Mouse (Mus musculus) adrenal gland, adult 8-10 months (tissue): Measurements from ENCODE around the gene Mansc4. TPM values are rescaled to one million over a fixed set of nuclear protein-coding genes. Genes with fewer than 3 reads are reported as not detected.

Source experiments
- total RNA-seq, 4 experiments: library from RNA; stranded (reverse); gene quantifications; 2 replicates each; pipeline ENCODE4 v1.2.4; 2022

The Mansc4 gene
- total RNA-seq, 4 experiments from 2014 or later = 0.35 to 0.80 TPM; not detected in 2

Other genes starting within 250 kb of the Mansc4 start
- not detected for gene Smco2, start 236.9 kb downstream of the Mansc4 start, total RNA-seq
- 100 to 1,000 TPM in 2 of 4 experiments, 10 to 100 TPM in 2; 80.0 to 138 (median 105) TPM for gene Ppfibp1, start 198.5 kb downstream of the Mansc4 start, total RNA-seq
- not detected for gene 1700034J05Rik, start 132.6 kb downstream of the Mansc4 start, total RNA-seq
- gene Rep15, start 54.4 kb downstream of the Mansc4 start, total RNA-seq = 1 to 10 TPM in 3 of 4 experiments, under 1 TPM in 1; 0.70 to 2.7 (median 1.2) TPM
- gene Mrps35, start 44.3 kb downstream of the Mansc4 start, total RNA-seq = 10 to 100 TPM; 75.1 to 86.0 (median 81.8) TPM
- 10 to 100 TPM; 23.3 to 27.7 (median 24.8) TPM for gene Klhl42, start 4.3 kb upstream of the Mansc4 start, total RNA-seq
- under 1 TPM; 0.30 to 0.52 (median 0.41) TPM for gene Pthlh, start 177.2 kb upstream of the Mansc4 start, total RNA-seq